Comparison of ENCODE assay signal across 8 mouse cellular contexts in the genomic region with DNA sequence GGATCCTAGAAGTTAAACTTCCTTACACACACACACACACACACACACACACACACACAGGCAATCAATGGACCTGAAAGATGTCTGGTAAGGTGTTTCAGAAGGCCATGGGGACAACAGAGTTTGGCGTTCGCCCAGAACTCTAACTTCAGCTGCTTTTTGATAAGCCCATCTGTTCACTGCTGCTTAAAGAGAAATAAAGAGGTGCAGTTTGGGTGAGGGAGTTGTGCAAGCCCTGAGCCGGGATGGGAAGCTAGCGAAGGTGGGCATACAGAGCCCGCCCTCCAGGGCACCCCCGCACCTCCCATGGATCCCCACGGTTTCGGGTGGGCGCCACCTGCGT. TPM values are rescaled to one million over a fixed set of nuclear protein-coding genes. Genes with fewer than 3 reads are reported as not detected.
A peak's percentile ranks its signal among the peaks of the same experiment; 100 is the strongest.
DNase-seq lines count a peak whose midpoint lies in the region; ATAC-seq and TF ChIP-seq lines count a peak whose summit lies in the region.

No protein-coding gene starts in this region.

- ATAC-seq in forebrain, embryonic 12.5 days (ENCODE audit: low FRiP score), result no peak
- no peak for ATAC-seq in liver, embryonic 13.5 days (ENCODE audit: low read depth)

- peak overlapping the region; percentile 74 for H3K9ac ChIP-seq in MEL (ENCODE audit: control insufficient read depth, low read depth, low read length, poor library complexity, severe bottlenecking)
- peak overlapping the region; percentile 46 for H3K9ac ChIP-seq in forebrain, embryonic 12.5 days
- H3K9ac ChIP-seq in liver, embryonic 13.5 days, result peak overlapping the region; percentile 78

- no peaks in the 10 kb centered on the region for H3K27me3 ChIP-seq in MEL (ENCODE audit: control insufficient read depth in 1 of 2, insufficient read depth in 2 of 2, low read length in 2 of 2)
- peaks cover 58% of the 10 kb centered on the region for H3K27me3 ChIP-seq in forebrain, embryonic 12.5 days
- H3K27me3 ChIP-seq in liver, embryonic 13.5 days, result peaks cover 17% of the 10 kb centered on the region

- no peak for TF ChIP-seq CTCF in MEL (IDR thresholded peaks at IDR 0.05 in 2 of 3, conservative IDR thresholded peaks at IDR 0.05 in 1 of 3; ENCODE audit: control insufficient read depth in 1 of 3, insufficient read depth in 1 of 3, low read depth in 2 of 3, low read length in 3 of 3, poor library complexity in 1 of 3, severe bottlenecking in 1 of 3)

- TF ChIP-seq POLR2A in MEL (IDR thresholded peaks at IDR 0.05; ENCODE audit: control insufficient read depth in 1 of 2, insufficient read depth in 1 of 2, low read depth in 1 of 2, low read length in 2 of 2, poor library complexity in 1 of 2), result no peak

- TF ChIP-seq RAD21 in MEL (IDR thresholded peaks at IDR 0.05; ENCODE audit: low read depth, low read length), result no peak

- DNase-seq in kidney, adult 9 months, result peak; percentile 41
- DNase-seq in kidney, adult 8-10 months, result no peak
- peak; percentile 74 for DNase-seq in MEL (ENCODE audit: low read depth, low spot score)
- DNase-seq in liver, embryonic 13.5 days, result no peak
- no peak for DNase-seq in right cerebral cortex, postnatal 14 days
- DNase-seq in adrenal gland, adult 2 months, result no peak
- DNase-seq in adrenal gland, postnatal 25 days, result no peak

- peak; percentile 10 to 21; a peak in 1 of 4 replicates for TF ChIP-seq EP300 in MEL (IDR thresholded peaks at IDR 0.05; ENCODE audit: low read depth in 1 of 2, low read length in 2 of 2)

- peaks cover 6 to 8% of the 10 kb centered on the region in 2 experiments; a peak in 3 of 4 replicates for H3K4me1 ChIP-seq in MEL (ENCODE audit: control insufficient read depth in 1 of 2, insufficient read depth in 2 of 2, low read length in 2 of 2)
- H3K4me1 ChIP-seq in forebrain, embryonic 12.5 days, result peaks cover 23% of the 10 kb centered on the region
- H3K4me1 ChIP-seq in liver, embryonic 13.5 days (replicated peaks), result peaks cover 40% of the 10 kb centered on the region

- peak overlapping the region; percentile 85 to 91 for H3K4me3 ChIP-seq in MEL (ENCODE audit: control insufficient read depth in 1 of 2, insufficient read depth in 1 of 2, low read depth in 2 of 2, low read length in 2 of 2)
- peak overlapping the region; percentile 54 for H3K4me3 ChIP-seq in forebrain, embryonic 12.5 days (replicated peaks)
- peak overlapping the region; percentile 77 for H3K4me3 ChIP-seq in liver, embryonic 13.5 days (replicated peaks)

- peaks cover 0 to 8% of the 10 kb centered on the region in 2 experiments; a peak in 2 of 4 replicates for H3K36me3 ChIP-seq in MEL (ENCODE audit: control insufficient read depth in 1 of 2, insufficient read depth in 2 of 2, low read length in 2 of 2)
- no peaks in the 10 kb centered on the region for H3K36me3 ChIP-seq in forebrain, embryonic 12.5 days (replicated peaks)
- no peaks in the 10 kb centered on the region for H3K36me3 ChIP-seq in liver, embryonic 13.5 days

- 0 out of 2 replicates have a peak overlapping the region, but pooled peaks have one; percentile 50 for H3K27ac ChIP-seq in MEL (ENCODE audit: control insufficient read depth, low read depth, low read length)
- H3K27ac ChIP-seq in forebrain, embryonic 12.5 days, result no peak overlapping the region
- H3K27ac ChIP-seq in liver, embryonic 13.5 days, result 0 out of 2 replicates have a peak overlapping the region, but pooled peaks have one; percentile 34

- H3K79me2 ChIP-seq in MEL (ENCODE audit: control insufficient read depth, insufficient read depth, low read length, poor library complexity), result peaks cover 16% of the 10 kb centered on the region

- WGBS in forebrain, embryonic 12.5 days, result 1% methylated on average over 10 of the region's 10 CpGs
- 2% methylated on average over 10 of the region's 10 CpGs for WGBS in liver, embryonic 13.5 days (ENCODE audit: insufficient replicate concordance)

- peak overlapping the region; percentile 89 for H3K4me2 ChIP-seq in forebrain, embryonic 12.5 days
- H3K4me2 ChIP-seq in liver, embryonic 13.5 days, result peak overlapping the region; percentile 99

- H3K9me3 ChIP-seq in MEL (replicated peaks; ENCODE audit: insufficient read depth, low read length), result no peaks in the 10 kb centered on the region
- H3K9me3 ChIP-seq in forebrain, embryonic 12.5 days, result no peaks in the 10 kb centered on the region
- H3K9me3 ChIP-seq in liver, embryonic 13.5 days (replicated peaks), result no peaks in the 10 kb centered on the region

TF ChIP-seq in MEL, 35 proteins besides CTCF, POLR2A, EP300 and RAD21:
- TF ChIP-seq POLR2AphosphoS5 (IDR thresholded peaks at IDR 0.05; ENCODE audit: borderline replicate concordance, low read depth, low read length) (no peak), ZMIZ1 (IDR thresholded peaks at IDR 0.05; ENCODE audit: low read depth, low read length) (no peak), USF2 (IDR thresholded peaks at IDR 0.05; ENCODE audit: borderline replicate concordance in 1 of 2, insufficient read depth in 1 of 2, low read depth in 1 of 2, low read length in 2 of 2) (no peak), TAL1 (IDR thresholded peaks at IDR 0.05; ENCODE audit: low read length) (peak; percentile 34; the same call in 1 of the 2 replicates), TBP (IDR thresholded peaks at IDR 0.05; ENCODE audit: low read depth, low read length) (no peak), ZNF384 (IDR thresholded peaks at IDR 0.05; ENCODE audit: low read depth, low read length) (no peak), NELFE (IDR thresholded peaks at IDR 0.05; ENCODE audit: low read depth, low read length) (no peak), HCFC1 (IDR thresholded peaks at IDR 0.05; ENCODE audit: low read depth, low read length) (no peak), ZC3H11A (IDR thresholded peaks at IDR 0.05; ENCODE audit: low read depth, low read length) (no peak), POLR2AphosphoS2 (IDR thresholded peaks at IDR 0.05; ENCODE audit: low read length) (no peak), RCOR1 (IDR thresholded peaks at IDR 0.05; ENCODE audit: low read depth, low read length) (no peak), KAT2A (conservative IDR thresholded peaks at IDR 0.05; ENCODE audit: low read depth, low read length) (no peak), UBTF (IDR thresholded peaks at IDR 0.05; ENCODE audit: borderline replicate concordance, insufficient read depth, low read depth, low read length) (no peak), ETS1 (IDR thresholded peaks at IDR 0.05; ENCODE audit: low read depth, low read length) (peak; percentile 92), BHLHE40 (IDR thresholded peaks at IDR 0.05; ENCODE audit: borderline replicate concordance, low read depth, low read length) (no peak), MAX (IDR thresholded peaks at IDR 0.05; ENCODE audit: low read length) (no peak), CHD1 (IDR thresholded peaks at IDR 0.05; ENCODE audit: low read depth, low read length) (no peak), NRF1 (IDR thresholded peaks at IDR 0.05; ENCODE audit: insufficient read depth, low read depth, low read length, poor library complexity, severe bottlenecking) (no peak), MXI1 (IDR thresholded peaks at IDR 0.05; ENCODE audit: low read depth, low read length) (no peak; the same call in 1 of the 2 replicates), TCF12 (IDR thresholded peaks at IDR 0.05; ENCODE audit: low read depth, low read length) (0 out of 2 replicates have a peak, but pooled peaks have one; percentile 49), GATA1 (IDR thresholded peaks at IDR 0.05; ENCODE audit: low read depth, low read length) (peak; percentile 59), JUND (IDR thresholded peaks at IDR 0.05; ENCODE audit: low read depth, low read length) (no peak), SMC3 (IDR thresholded peaks at IDR 0.05; ENCODE audit: low read depth, low read length) (no peak), ZKSCAN1 (IDR thresholded peaks at IDR 0.05; ENCODE audit: low read depth, low read length) (no peak), SIN3A (IDR thresholded peaks at IDR 0.05; ENCODE audit: low read length) (no peak; the same call in 1 of the 2 replicates), CHD2 (IDR thresholded peaks at IDR 0.05; ENCODE audit: low read length) (no peak), MYB (IDR thresholded peaks at IDR 0.05; ENCODE audit: low read depth, low read length) (no peak), E2F4 (IDR thresholded peaks at IDR 0.05; ENCODE audit: borderline replicate concordance, low read depth, low read length) (no peak), MAZ (IDR thresholded peaks at IDR 0.05; ENCODE audit: low read depth, low read length) (no peak), USF1 (IDR thresholded peaks at IDR 0.05; ENCODE audit: low read depth, low read length) (no peak), MEF2A (IDR thresholded peaks at IDR 0.05; ENCODE audit: extremely low read depth, insufficient replicate concordance, low read depth, low read length, poor library complexity, severe bottlenecking) (no peak)
TF ChIP-seq in MEL: peak in this region for 4.

RNA-seq across cellular contexts. Expression of a gene that starts 0.6 kb away (rescaled TPM):
- 6.7 and 7.1 TPM in 2 replicates for total RNA-seq in MEL (2012; rRNA removed)
- 1 to 10 TPM in 1 of 2 experiments, not detected in 1; 8.4 TPM for polyA plus RNA-seq in MEL (2012; ENCODE audit: insufficient read depth in 1 of 2, insufficient read length in 2 of 2, low read depth in 1 of 2, low replicate concordance in 2 of 2, missing spikeins in 1 of 2)
- 2.1 and 2.4 TPM in 2 replicates for polyA plus RNA-seq in forebrain, embryonic 12.5 days (2016; fragmentation: Nextera tagmentation; extraction: Ambion mirVana)
- polyA plus RNA-seq in liver, embryonic 13.5 days (2015; fragmentation: Nextera tagmentation; extraction: Ambion mirVana), result 1.7 and 2.4 TPM in 2 replicates
- 10 to 100 TPM; 17.9 to 20.2 TPM for total RNA-seq in adrenal gland, adult 2 months (2021)
- 4.2 and 9.6 TPM in 2 replicates for polyA plus RNA-seq in adrenal gland, adult 2 months (2012; rRNA removed)
- total RNA-seq in adrenal gland, postnatal 25 days (2021), result 18.7 and 21.1 TPM in 2 replicates

Comparison
In these comparisons a context has a peak if more than half of its experiments do, and no peak if none do; other contexts are left out.
1. DNase-seq: peak in kidney, adult 9 months (single experiment) and MEL (single experiment); none in kidney, adult 8-10 months (0 of 2), liver, embryonic 13.5 days (single experiment), right cerebral cortex, postnatal 14 days (single experiment), adrenal gland, adult 2 months (single experiment) and adrenal gland, postnatal 25 days (single experiment).
2. Peak in every context shown above with its lines, with median percentiles within 50 percentile points of each other: H3K4me3 ChIP-seq and H3K9ac ChIP-seq.